Mouse (Mus musculus): Measurements from ENCODE around the gene Ralgps1. TPM values are rescaled to one million over a fixed set of nuclear protein-coding genes. Genes with fewer than 3 reads are reported as not detected.

The Ralgps1 gene
- polyA plus RNA-seq, 1 experiment from 2014 or later: 50.4 TPM

GRCm38 (mm10) chr2:33165229-33165628 is 206.1 kb downstream of the Ralgps1 start:
- Histone ChIP-seq H3K4me1 (replicated peaks; ENCODE audit: control insufficient read depth, insufficient read depth, low read length) (peaks cover 3% of the 10 kb centered on the region; the same call in 1 of the 2 replicates), H3K27me3 (replicated peaks; ENCODE audit: control insufficient read depth, insufficient read depth, low read length) (no peaks in the 10 kb centered on the region), H3K4me3 (replicated peaks; ENCODE audit: low read length) (no peak overlapping the region), H3K4me2 (ENCODE audit: low read length) (no peak overlapping the region), H3K9ac (replicated peaks; ENCODE audit: low read depth, low read length) (no peak overlapping the region), H3K27ac (ENCODE audit: low read length) (no peak overlapping the region), H3K36me3 (ENCODE audit: control insufficient read depth, insufficient read depth) (peaks cover 3% of the 10 kb centered on the region; the same call in 1 of the 2 replicates), H3K9me3 (ENCODE audit: control insufficient read depth, low read length) (no peaks in the 10 kb centered on the region)
- WGBS: 86% methylated on average over 4 of the region's 4 CpGs
- ATAC-seq: no peak

DNA sequence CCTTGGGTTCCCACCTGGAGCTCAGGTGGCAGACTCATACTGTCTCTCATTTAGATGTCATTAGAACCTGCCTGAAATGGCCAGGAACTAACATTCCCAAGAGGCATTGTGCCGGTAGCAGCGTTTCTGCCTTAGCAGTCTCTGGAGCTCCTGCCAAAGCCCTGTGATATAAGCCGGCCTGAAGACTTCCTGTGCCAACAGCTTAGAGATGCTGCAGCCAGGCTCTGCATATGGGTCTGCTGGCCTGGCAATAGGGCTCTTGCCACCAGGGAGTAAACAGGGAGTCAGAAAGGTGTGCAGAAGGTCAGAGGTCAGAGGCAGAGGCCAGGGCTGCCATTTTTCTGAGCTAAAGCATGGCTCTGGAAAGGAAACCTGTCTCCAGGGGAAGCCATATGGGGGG is 206.6 kb downstream of the Ralgps1 start:
- Histone ChIP-seq H3K9me3 (ENCODE audit: control insufficient read depth, low read length) (no peaks in the 10 kb centered on the region), H3K4me3 (replicated peaks; ENCODE audit: low read length) (no peak overlapping the region), H3K36me3 (ENCODE audit: control insufficient read depth, insufficient read depth) (peaks cover 3% of the 10 kb centered on the region; the same call in 1 of the 2 replicates), H3K4me2 (ENCODE audit: low read length) (no peak overlapping the region), H3K27ac (ENCODE audit: low read length) (no peak overlapping the region), H3K4me1 (replicated peaks; ENCODE audit: control insufficient read depth, insufficient read depth, low read length) (peaks cover 3% of the 10 kb centered on the region; the same call in 1 of the 2 replicates), H3K27me3 (replicated peaks; ENCODE audit: control insufficient read depth, insufficient read depth, low read length) (no peaks in the 10 kb centered on the region), H3K9ac (replicated peaks; ENCODE audit: low read depth, low read length) (no peak overlapping the region)
- no peak for ATAC-seq
- 69% methylated on average over 3 of the region's 3 CpGs for WGBS

DNA sequence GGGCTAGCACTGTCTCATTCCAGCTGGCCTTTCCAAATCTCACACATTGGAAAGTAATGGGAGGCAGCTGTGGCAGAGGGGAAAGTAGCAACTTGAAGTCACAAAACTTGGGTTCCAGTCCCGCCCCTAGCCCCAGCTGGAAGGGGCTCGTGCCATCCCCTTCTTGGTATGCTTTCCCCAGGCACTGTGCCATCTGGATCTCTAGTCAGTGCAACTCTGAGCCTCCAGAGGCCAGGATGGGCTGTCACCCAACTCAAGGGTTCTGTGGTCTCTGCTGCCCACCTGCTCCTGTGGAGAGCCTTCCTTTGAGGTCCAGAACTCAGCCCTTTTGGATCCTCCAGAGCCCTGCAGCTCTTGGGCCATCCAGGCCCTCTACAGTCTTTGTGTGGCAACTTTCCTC is 209.2 kb downstream of the Ralgps1 start:
- Histone ChIP-seq H3K27ac (ENCODE audit: low read length) (no peak overlapping the region), H3K9ac (replicated peaks; ENCODE audit: low read depth, low read length) (no peak overlapping the region), H3K4me1 (replicated peaks; ENCODE audit: control insufficient read depth, insufficient read depth, low read length) (peaks cover 3% of the 10 kb centered on the region; the same call in 1 of the 2 replicates), H3K4me3 (replicated peaks; ENCODE audit: low read length) (no peak overlapping the region), H3K36me3 (ENCODE audit: control insufficient read depth, insufficient read depth) (peaks cover 8% of the 10 kb centered on the region), H3K4me2 (ENCODE audit: low read length) (no peak overlapping the region), H3K9me3 (ENCODE audit: control insufficient read depth, low read length) (no peaks in the 10 kb centered on the region), H3K27me3 (replicated peaks; ENCODE audit: control insufficient read depth, insufficient read depth, low read length) (no peaks in the 10 kb centered on the region)
- WGBS: 73% methylated on average over 2 of the region's 2 CpGs
- ATAC-seq: no peak

DNA sequence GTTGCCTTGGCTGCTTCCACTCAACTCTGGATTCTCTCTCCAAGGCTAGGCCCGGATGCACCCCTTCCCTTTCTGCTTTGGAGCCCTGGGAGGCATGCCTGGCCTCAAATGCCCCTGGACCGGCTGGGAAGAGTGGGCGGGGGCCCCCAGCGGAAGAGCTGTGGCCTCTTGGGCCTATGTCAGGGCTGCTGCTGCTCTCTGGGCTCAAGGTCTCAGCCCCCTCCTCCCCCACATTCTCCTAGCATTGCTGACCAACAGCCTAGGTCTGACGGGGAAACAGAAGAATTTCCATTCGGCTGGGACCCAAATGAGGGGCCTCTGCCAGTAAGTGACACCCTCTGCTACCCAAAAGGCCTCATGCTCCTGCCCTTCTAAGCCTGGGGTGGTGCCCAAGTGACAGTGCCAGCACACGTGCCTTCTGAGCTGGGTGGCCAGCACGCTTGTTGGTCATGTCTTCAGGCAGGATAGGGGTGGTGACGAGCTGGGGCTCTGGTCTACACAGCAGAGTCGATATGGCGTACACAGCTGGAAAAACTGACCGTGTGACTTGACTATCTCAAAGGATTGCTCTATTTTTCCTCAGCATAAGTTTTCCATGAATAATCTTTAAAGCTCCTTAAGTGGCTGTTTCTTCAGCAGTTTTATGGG is 210.8 kb downstream of the Ralgps1 start:
- no peak for ATAC-seq
- no peak overlapping the region for H3K9ac ChIP-seq (replicated peaks; ENCODE audit: low read depth, low read length)
- 80% methylated on average over 12 of the region's 12 CpGs for WGBS

GRCm38 (mm10) chr2:33159593-33159992 is 211.7 kb downstream of the Ralgps1 start:
- Histone ChIP-seq H3K9ac (replicated peaks; ENCODE audit: low read depth, low read length) (no peak overlapping the region), H3K27me3 (replicated peaks; ENCODE audit: control insufficient read depth, insufficient read depth, low read length) (no peaks in the 10 kb centered on the region), H3K36me3 (ENCODE audit: control insufficient read depth, insufficient read depth) (peaks cover 10% of the 10 kb centered on the region), H3K4me1 (replicated peaks; ENCODE audit: control insufficient read depth, insufficient read depth, low read length) (no peaks in the 10 kb centered on the region), H3K27ac (ENCODE audit: low read length) (no peak overlapping the region), H3K4me3 (replicated peaks; ENCODE audit: low read length) (no peak overlapping the region), H3K9me3 (ENCODE audit: control insufficient read depth, low read length) (no peaks in the 10 kb centered on the region), H3K4me2 (ENCODE audit: low read length) (no peak overlapping the region)
- 93% methylated on average over 7 of the region's 7 CpGs for WGBS
- ATAC-seq: no peak

More for the DNA sequence above, 210.8 kb downstream of the Ralgps1 start:
- Histone ChIP-seq H3K36me3 (ENCODE audit: control insufficient read depth, insufficient read depth) (peaks cover 10% of the 10 kb centered on the region), H3K4me3 (replicated peaks; ENCODE audit: low read length) (no peak overlapping the region), H3K27ac (ENCODE audit: low read length) (no peak overlapping the region), H3K9me3 (ENCODE audit: control insufficient read depth, low read length) (no peaks in the 10 kb centered on the region), H3K4me1 (replicated peaks; ENCODE audit: control insufficient read depth, insufficient read depth, low read length) (peaks cover 3% of the 10 kb centered on the region; the same call in 1 of the 2 replicates), H3K4me2 (ENCODE audit: low read length) (no peak overlapping the region), H3K27me3 (replicated peaks; ENCODE audit: control insufficient read depth, insufficient read depth, low read length) (no peaks in the 10 kb centered on the region)

DNA sequence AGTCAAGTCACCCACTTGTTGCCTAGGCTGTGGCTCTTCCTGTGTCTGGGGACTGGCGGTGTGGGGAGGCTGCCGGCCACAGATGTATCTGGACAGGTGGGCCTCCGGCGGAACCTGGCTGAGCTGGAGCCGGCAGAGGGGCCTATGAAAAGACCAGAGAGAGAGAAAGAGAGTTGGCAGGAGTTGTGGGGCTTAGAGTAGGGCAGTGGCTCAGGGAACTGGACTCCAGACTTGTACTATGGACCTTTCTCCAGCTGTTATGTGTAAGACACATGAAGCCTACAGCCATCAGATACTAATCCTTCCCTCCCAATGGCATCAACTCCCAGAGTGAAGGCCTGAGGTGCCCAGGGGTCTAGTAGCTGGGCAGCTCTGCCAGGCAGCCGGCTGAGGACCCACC is 212.4 kb downstream of the Ralgps1 start:
- no peaks in the 10 kb centered on the region for H3K27me3 ChIP-seq (replicated peaks; ENCODE audit: control insufficient read depth, insufficient read depth, low read length)
- H3K36me3 ChIP-seq (ENCODE audit: control insufficient read depth, insufficient read depth): peaks cover 10% of the 10 kb centered on the region
- no peaks in the 10 kb centered on the region for H3K9me3 ChIP-seq (ENCODE audit: control insufficient read depth, low read length)
- no peak for ATAC-seq
- H3K4me1 ChIP-seq (replicated peaks; ENCODE audit: control insufficient read depth, insufficient read depth, low read length): no peaks in the 10 kb centered on the region
- no peak overlapping the region for H3K4me2 ChIP-seq (ENCODE audit: low read length)
- 92% methylated on average over 6 of the region's 6 CpGs for WGBS
- no peak overlapping the region for H3K9ac ChIP-seq (replicated peaks; ENCODE audit: low read depth, low read length)
- H3K27ac ChIP-seq (ENCODE audit: low read length): no peak overlapping the region
- no peak overlapping the region for H3K4me3 ChIP-seq (replicated peaks; ENCODE audit: low read length)

DNA sequence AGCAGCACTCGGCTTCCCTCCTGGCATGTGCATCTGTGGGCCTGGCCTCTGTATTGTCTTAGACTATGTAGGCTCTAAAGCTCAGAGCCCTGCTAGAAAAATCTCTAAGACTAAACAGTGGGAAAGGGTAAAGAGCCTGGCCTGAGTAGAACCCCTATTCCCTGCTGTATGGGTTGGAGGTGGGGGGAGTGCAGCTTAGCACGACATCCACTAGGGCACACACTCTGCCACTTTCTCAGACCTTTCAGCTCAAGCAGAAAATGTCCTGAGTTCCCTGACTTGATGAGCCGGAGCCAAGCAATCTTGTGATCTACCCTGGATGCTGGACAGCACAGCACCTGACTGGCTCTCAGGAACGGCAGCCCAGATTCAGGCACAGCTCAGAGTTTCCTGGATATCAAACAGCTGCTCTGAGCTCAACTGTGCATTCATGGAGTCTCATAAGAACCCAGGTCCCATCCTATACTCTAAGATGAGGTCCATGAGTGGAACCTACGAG is 215.0 kb downstream of the Ralgps1 start:
- H3K4me3 ChIP-seq (replicated peaks; ENCODE audit: low read length): no peak overlapping the region
- no peak overlapping the region for H3K9ac ChIP-seq (replicated peaks; ENCODE audit: low read depth, low read length)
- peaks cover 10% of the 10 kb centered on the region for H3K36me3 ChIP-seq (ENCODE audit: control insufficient read depth, insufficient read depth)
- ATAC-seq: no peak
- H3K27ac ChIP-seq (ENCODE audit: low read length): no peak overlapping the region
- 76% methylated on average over 5 of the region's 5 CpGs for WGBS
- H3K27me3 ChIP-seq (replicated peaks; ENCODE audit: control insufficient read depth, insufficient read depth, low read length): no peaks in the 10 kb centered on the region
- no peaks in the 10 kb centered on the region for H3K4me1 ChIP-seq (replicated peaks; ENCODE audit: control insufficient read depth, insufficient read depth, low read length)
- H3K4me2 ChIP-seq (ENCODE audit: low read length): no peak overlapping the region
- no peaks in the 10 kb centered on the region for H3K9me3 ChIP-seq (ENCODE audit: control insufficient read depth, low read length)

DNA sequence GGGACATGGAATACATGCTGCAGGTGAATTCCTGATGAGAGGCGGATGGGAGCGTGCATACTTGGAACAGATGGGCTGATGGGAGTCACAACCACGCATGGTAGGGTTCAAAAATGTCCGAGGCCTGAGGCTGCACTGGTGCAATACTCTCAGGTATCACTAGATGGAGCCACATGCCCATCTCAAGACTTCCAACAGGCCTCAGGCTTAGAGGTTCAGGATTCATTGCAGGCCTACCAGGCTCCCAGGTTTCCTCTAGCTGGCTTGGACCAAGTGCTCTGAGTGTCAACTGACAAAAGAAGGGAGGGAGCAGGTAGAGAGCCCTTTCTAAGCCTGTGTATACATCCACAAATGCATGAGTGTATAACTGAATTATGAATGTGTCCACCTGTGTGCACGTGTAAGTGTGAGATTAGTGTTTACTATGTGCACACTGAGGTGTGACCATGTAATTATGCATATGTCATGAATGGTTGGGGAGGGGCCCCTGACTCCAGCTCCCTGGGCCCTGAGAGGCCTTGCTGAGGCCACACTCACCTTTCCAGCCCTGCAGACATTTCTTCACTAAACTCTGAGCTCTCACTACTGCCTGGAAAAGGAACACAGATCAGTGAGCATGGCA is 216.4 kb downstream of the Ralgps1 start:
- Histone ChIP-seq H3K27me3 (replicated peaks; ENCODE audit: control insufficient read depth, insufficient read depth, low read length) (no peaks in the 10 kb centered on the region), H3K9ac (replicated peaks; ENCODE audit: low read depth, low read length) (no peak overlapping the region), H3K36me3 (ENCODE audit: control insufficient read depth, insufficient read depth) (peaks cover 10% of the 10 kb centered on the region), H3K4me1 (replicated peaks; ENCODE audit: control insufficient read depth, insufficient read depth, low read length) (no peaks in the 10 kb centered on the region), H3K4me3 (replicated peaks; ENCODE audit: low read length) (no peak overlapping the region), H3K4me2 (ENCODE audit: low read length) (no peak overlapping the region), H3K9me3 (ENCODE audit: control insufficient read depth, low read length) (no peaks in the 10 kb centered on the region), H3K27ac (ENCODE audit: low read length) (no peak overlapping the region; the same call in 1 of the 2 replicates)
- ATAC-seq: peak; percentile 65
- WGBS: 21% methylated on average over 5 of the region's 5 CpGs

GRCm38 (mm10) chr2:33146994-33147393 is 224.3 kb downstream of the Ralgps1 start:
- Histone ChIP-seq H3K27me3 (replicated peaks; ENCODE audit: control insufficient read depth, insufficient read depth, low read length) (no peaks in the 10 kb centered on the region), H3K9me3 (ENCODE audit: control insufficient read depth, low read length) (no peaks in the 10 kb centered on the region), H3K36me3 (ENCODE audit: control insufficient read depth, insufficient read depth) (no peaks in the 10 kb centered on the region), H3K9ac (replicated peaks; ENCODE audit: low read depth, low read length) (no peak overlapping the region), H3K4me1 (replicated peaks; ENCODE audit: control insufficient read depth, insufficient read depth, low read length) (no peaks in the 10 kb centered on the region), H3K27ac (ENCODE audit: low read length) (no peak overlapping the region), H3K4me3 (replicated peaks; ENCODE audit: low read length) (no peak overlapping the region), H3K4me2 (ENCODE audit: low read length) (no peak overlapping the region)
- WGBS: 90% methylated on average over 4 of the region's 4 CpGs
- no peak for ATAC-seq

All from forebrain, embryonic 16.5 days (tissue).